Mouse (Mus musculus) limb, embryonic 13.5 days (tissue): ENCODE measurements around the gene Akr1c19. TPM values are rescaled to one million over a fixed set of nuclear protein-coding genes. Genes with fewer than 3 reads are reported as not detected.
"Not testable (repeated sequence)": the region's sequence is repeated elsewhere in the genome, so short reads cannot be mapped to it uniquely, and the experiment has no call there.

Source experiments
- ATAC-seq: fragments of 200-750 bp; cut with Nextera tagmentation; 2 replicates; pipeline ENCODE4 v1.8.0; 2017; ENCODE audit warnings: low read depth, moderate number of reproducible peaks, moderate TSS enrichment; ENCODE audit not compliant: low FRiP score
- H3K27ac ChIP-seq: fragments of 300-500 bp; sonication (generic); 2 replicates; pipeline ENCODE4 v1.5.1; 2015; ENCODE audit warnings: inconsistent platforms, mild to moderate bottlenecking, moderate library complexity
- H3K27me3 ChIP-seq: fragments of 300-500 bp; sonication (generic); 2 replicates; pipeline ENCODE4 v1.6.1; 2015; ENCODE audit warnings: mild to moderate bottlenecking, inconsistent platforms
- H3K36me3 ChIP-seq: fragments of 300-500 bp; sonication (generic); 2 replicates; pipeline ENCODE4 v1.6.1; 2015; ENCODE audit warnings: inconsistent platforms, mild to moderate bottlenecking, moderate library complexity
- H3K4me1 ChIP-seq: fragments of 300-500 bp; sonication (generic); 2 replicates; pipeline ENCODE4 v1.6.1; 2015; ENCODE audit warnings: inconsistent platforms
- H3K4me2 ChIP-seq: fragments of 300-500 bp; sonication (generic); replicated peaks from 2 replicates; pipeline ENCODE4 v1.6.1; 2015; ENCODE audit warnings: inconsistent platforms, mild to moderate bottlenecking, moderate library complexity
- H3K4me3 ChIP-seq: fragments of 300-500 bp; sonication (generic); 2 replicates; pipeline ENCODE4 v1.5.1; 2015; ENCODE audit warnings: moderate library complexity, mild to moderate bottlenecking, inconsistent platforms
- H3K9ac ChIP-seq: fragments of 300-500 bp; sonication (generic); 2 replicates; pipeline ENCODE4 v1.6.1; 2015; ENCODE audit warnings: mild to moderate bottlenecking, inconsistent platforms
- H3K9me3 ChIP-seq: fragments of 300-500 bp; sonication (generic); 2 replicates; pipeline ENCODE4 v1.6.1; 2016; ENCODE audit warnings: inconsistent platforms
- WGBS: fragments of 180-500 bp; shearing (Covaris S2); methylation state at CpG from one replicate; pipeline ENCODE4 v1.1.7; 2015; 5-methylcytosine and 5-hydroxymethylcytosine counted together
- polyA plus RNA-seq: library from polyadenylated mRNA; unstranded; fragments of >200 nt; fragmentation: Nextera tagmentation; extraction: Ambion mirVana; gene quantifications from 2 replicates; pipeline ENCODE4 v1.2.1, GENCODE M21; 2015

Akr1c19 gene
- polyA plus RNA-seq: 0.52 and 1.00 TPM in 2 replicates

GRCm38 (mm10) chr13:4228441-4228840 is at the start of gene Akr1c19:
Gene Akr1c19, plus strand, starts transcription at chr13:4228700.
- no peak within 1 kb of the TSS for H3K4me3 ChIP-seq
- no peak within 1 kb of the TSS for H3K9ac ChIP-seq
- H3K36me3 ChIP-seq: no peaks in the 10 kb centered on the region
- no peaks in the 10 kb centered on the region for H3K27me3 ChIP-seq
- H3K4me1 ChIP-seq: no peaks in the 10 kb centered on the region
- no peak for ATAC-seq
- no peaks in the 10 kb centered on the region for H3K9me3 ChIP-seq
- 77% methylated on average over 1 of the region's 1 CpGs for WGBS
- H3K27ac ChIP-seq: no peak within 1 kb of the TSS
- H3K4me2 ChIP-seq: no peak within 1 kb of the TSS

DNA sequence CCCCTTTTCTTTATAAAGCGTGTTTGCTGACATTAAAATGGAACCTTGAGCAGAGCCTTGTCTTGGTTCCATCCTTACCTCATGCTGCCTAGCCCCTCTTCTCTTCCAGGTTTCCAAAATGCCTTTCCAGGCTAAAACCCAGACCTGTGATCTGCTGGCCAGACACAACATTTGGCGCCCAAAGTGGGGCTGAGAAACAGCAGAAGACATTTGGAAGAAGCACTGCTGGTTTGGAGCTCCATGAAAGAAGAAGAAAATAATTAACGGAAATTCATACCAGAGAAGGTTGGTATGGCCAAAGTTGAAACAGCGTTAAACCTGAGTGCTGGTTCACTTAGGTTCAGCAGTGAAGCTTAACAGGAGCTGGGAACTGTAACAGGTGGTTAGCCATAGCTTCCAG is 47.2 kb upstream of the Akr1c19 start:
- not testable (repeated sequence) for H3K4me2 ChIP-seq, H3K4me3 ChIP-seq, H3K4me1 ChIP-seq, H3K9ac ChIP-seq, H3K36me3 ChIP-seq, H3K27me3 ChIP-seq, H3K27ac ChIP-seq, H3K9me3 ChIP-seq, ATAC-seq
- 88% methylated on average over 4 of the region's 4 CpGs for WGBS

GRCm38 (mm10) chr13:4183116-4183515 is 45.4 kb upstream of the Akr1c19 start:
- Histone ChIP-seq H3K9ac (no peak overlapping the region), H3K4me1 (no peaks in the 10 kb centered on the region), H3K27ac (no peak overlapping the region), H3K4me2 (no peak overlapping the region), H3K36me3 (no peaks in the 10 kb centered on the region), H3K27me3 (no peaks in the 10 kb centered on the region), H3K4me3 (no peak overlapping the region), H3K9me3 (0 out of 2 replicates have a peak, but pooled peaks cover 5% of the 10 kb centered on the region)
- ATAC-seq: no peak
- 76% methylated on average over 9 of the region's 9 CpGs for WGBS

- not testable (repeated sequence) for H3K4me3 ChIP-seq, H3K36me3 ChIP-seq, H3K4me1 ChIP-seq, H3K9me3 ChIP-seq, H3K27ac ChIP-seq, ATAC-seq, H3K9ac ChIP-seq, H3K27me3 ChIP-seq, H3K4me2 ChIP-seq
- WGBS: 48% methylated on average over 7 of the region's 7 CpGs
Observed at GRCm38 (mm10) chr13:4186641-4187411, 41.7 kb upstream of the Akr1c19 start.

DNA sequence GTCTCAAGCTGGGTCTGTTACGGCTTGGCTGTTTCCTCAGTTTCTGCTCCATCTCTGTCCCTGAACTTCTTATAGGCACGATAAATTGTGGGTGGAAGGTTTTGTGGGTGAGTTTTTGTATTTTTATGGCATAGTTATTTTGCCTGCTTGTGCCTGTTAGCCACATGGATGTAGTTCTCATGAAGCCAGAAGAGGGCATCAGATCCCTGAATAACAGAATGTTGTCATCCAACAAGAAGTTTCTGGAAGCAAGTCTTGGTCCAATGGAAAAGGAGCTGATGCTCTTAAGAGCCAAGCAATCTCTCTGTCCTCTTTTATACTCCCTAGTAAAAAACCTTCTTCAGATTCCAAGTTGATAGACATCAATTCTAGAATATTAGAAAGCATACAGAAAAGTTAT is 40.3 kb upstream of the Akr1c19 start:
- Histone ChIP-seq H3K4me1 (no peaks in the 10 kb centered on the region), H3K27me3 (no peaks in the 10 kb centered on the region), H3K9ac (no peak overlapping the region), H3K4me3 (no peak overlapping the region), H3K36me3 (no peaks in the 10 kb centered on the region), H3K27ac (no peak overlapping the region), H3K9me3 (no peaks in the 10 kb centered on the region), H3K4me2 (no peak overlapping the region)
- WGBS: 76% methylated on average over 2 of the region's 2 CpGs
- ATAC-seq: no peak

- Histone ChIP-seq H3K9me3 (no peaks in the 10 kb centered on the region), H3K27ac (no peak within 1 kb of the TSS), H3K36me3 (no peaks in the 10 kb centered on the region), H3K4me2 (no peak within 1 kb of the TSS), H3K9ac (no peak within 1 kb of the TSS), H3K27me3 (no peaks in the 10 kb centered on the region), H3K4me1 (no peaks in the 10 kb centered on the region), H3K4me3 (no peak within 1 kb of the TSS)
- 52% methylated on average over 3 of the region's 3 CpGs for WGBS
- ATAC-seq: no peak
Observed at GRCm38 (mm10) chr13:4190904-4191303, 37.6 kb upstream of the Akr1c19 start, which contains the start of gene Akr1c13. Gene Akr1c13, plus strand, starts transcription at chr13:4191150.

- H3K27me3 ChIP-seq: no peaks in the 10 kb centered on the region
- ATAC-seq: no peak
Observed at GRCm38 (mm10) chr13:4192511-4192910, 36.0 kb upstream of the Akr1c19 start.

GRCm38 (mm10) chr13:4206147-4206903 is 22.2 kb upstream of the Akr1c19 start:
- no peaks in the 10 kb centered on the region for H3K36me3 ChIP-seq
- no peak overlapping the region for H3K4me3 ChIP-seq
- no peaks in the 10 kb centered on the region for H3K27me3 ChIP-seq
- no peaks in the 10 kb centered on the region for H3K9me3 ChIP-seq
- H3K9ac ChIP-seq: no peak overlapping the region
- 52% methylated on average over 1 of the region's 1 CpGs for WGBS
- no peak for ATAC-seq
- no peak overlapping the region for H3K4me2 ChIP-seq
- H3K4me1 ChIP-seq: no peaks in the 10 kb centered on the region
- no peak overlapping the region for H3K27ac ChIP-seq

More at GRCm38 (mm10) chr13:4192511-4192910, 36.0 kb upstream of the Akr1c19 start:
- Histone ChIP-seq H3K9ac (no peak overlapping the region), H3K4me3 (no peak overlapping the region), H3K4me1 (no peaks in the 10 kb centered on the region), H3K4me2 (no peak overlapping the region), H3K9me3 (no peaks in the 10 kb centered on the region), H3K36me3 (no peaks in the 10 kb centered on the region), H3K27ac (no peak overlapping the region)
- WGBS: 80% methylated on average over 3 of the region's 3 CpGs

- ATAC-seq: no peak
Observed at GRCm38 (mm10) chr13:4211560-4212299, 16.8 kb upstream of the Akr1c19 start.

GRCm38 (mm10) chr13:4212309-4212708 is 16.2 kb upstream of the Akr1c19 start:
- Histone ChIP-seq H3K4me3 (no peak overlapping the region), H3K4me1 (no peaks in the 10 kb centered on the region), H3K27me3 (no peaks in the 10 kb centered on the region), H3K9me3 (no peaks in the 10 kb centered on the region), H3K36me3 (no peaks in the 10 kb centered on the region), H3K4me2 (no peak overlapping the region), H3K9ac (no peak overlapping the region), H3K27ac (no peak overlapping the region)
- ATAC-seq: no peak
- WGBS: 63% methylated on average over 3 of the region's 3 CpGs

More at GRCm38 (mm10) chr13:4211560-4212299, 16.8 kb upstream of the Akr1c19 start:
- no peak overlapping the region for H3K27ac ChIP-seq
- H3K4me3 ChIP-seq: no peak overlapping the region
- no peaks in the 10 kb centered on the region for H3K4me1 ChIP-seq
- no peaks in the 10 kb centered on the region for H3K27me3 ChIP-seq
- no peak overlapping the region for H3K9ac ChIP-seq
- no peak overlapping the region for H3K4me2 ChIP-seq
- H3K9me3 ChIP-seq: no peaks in the 10 kb centered on the region
- H3K36me3 ChIP-seq: no peaks in the 10 kb centered on the region
- WGBS: 75% methylated on average over 20 of the region's 20 CpGs

DNA sequence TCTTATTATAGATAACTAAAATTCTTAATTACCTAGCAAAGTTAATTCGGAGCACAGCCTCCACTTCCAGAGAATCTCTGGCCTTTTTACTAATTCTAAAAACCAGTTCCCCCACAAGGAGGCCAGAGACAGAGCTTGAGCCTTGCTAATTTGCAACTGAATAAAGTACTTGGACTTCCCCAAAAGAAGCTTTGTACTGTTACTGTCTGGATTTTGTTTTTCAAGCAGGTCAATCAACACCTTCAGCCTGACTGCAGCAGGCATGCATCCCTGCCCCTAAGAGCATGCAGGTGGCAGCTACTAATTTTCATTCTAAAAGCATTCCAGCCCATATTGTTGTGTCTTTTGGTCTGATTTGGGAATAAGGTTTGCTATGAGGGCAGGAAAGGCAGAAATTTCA is 13.0 kb upstream of the Akr1c19 start:
- H3K36me3 ChIP-seq, H3K9me3 ChIP-seq, ATAC-seq, H3K4me2 ChIP-seq, H3K4me1 ChIP-seq, H3K27me3 ChIP-seq, H3K4me3 ChIP-seq, H3K27ac ChIP-seq, H3K9ac ChIP-seq: not testable (repeated sequence)
- WGBS: 87% methylated on average over 1 of the region's 1 CpGs
